Mouse (Mus musculus) T-helper 2 cell (primary cell): ENCODE data around the gene Sarm1.

Experiments
- in situ Hi-C: fragments of 300-600 bp; cut with MboI, MseI; formaldehyde crosslinking; loops from one replicate; pipeline ENCODE4 v1.15.1; 2025; ENCODE audit warnings: high pct_unique_total_duplicates

The Sarm1 gene

DNA sequence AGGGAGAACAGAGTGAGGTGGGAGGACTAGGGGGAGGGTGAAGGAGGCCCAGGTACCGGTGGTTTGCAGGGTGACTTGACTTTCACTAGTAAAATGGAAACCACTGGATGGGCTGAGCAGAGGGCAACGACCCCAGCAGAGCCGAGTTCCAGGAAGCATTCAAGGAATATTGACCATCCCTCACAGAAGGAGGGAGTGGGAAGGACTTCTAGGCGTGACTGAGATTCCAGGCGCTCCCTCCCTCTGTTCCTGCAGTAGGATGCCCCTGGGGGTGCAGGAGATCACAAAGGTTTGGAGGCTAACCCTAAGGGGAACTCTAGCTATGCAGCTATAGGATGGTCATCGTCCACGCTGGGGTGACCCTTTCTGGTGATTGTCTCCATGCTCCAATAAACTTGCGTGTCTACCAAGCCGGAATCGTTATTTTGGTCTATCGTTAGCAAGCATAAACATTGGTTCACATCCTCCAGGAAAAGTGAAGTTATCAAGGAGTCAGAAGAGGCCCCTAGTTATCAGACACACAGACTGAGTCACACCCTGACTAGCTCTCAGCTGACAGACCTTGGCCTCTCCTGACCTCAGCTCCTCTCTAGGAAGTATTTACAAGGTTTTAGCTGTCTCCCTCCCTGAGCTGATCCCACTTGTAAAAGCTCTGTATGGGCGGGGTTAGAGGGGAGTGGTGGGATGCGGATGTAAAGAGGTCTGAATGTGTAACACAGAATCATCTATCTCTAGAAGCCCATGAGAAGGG, 34.1 kb downstream of the Sarm1 start:
- in situ Hi-C loops = no loop called here

DNA sequence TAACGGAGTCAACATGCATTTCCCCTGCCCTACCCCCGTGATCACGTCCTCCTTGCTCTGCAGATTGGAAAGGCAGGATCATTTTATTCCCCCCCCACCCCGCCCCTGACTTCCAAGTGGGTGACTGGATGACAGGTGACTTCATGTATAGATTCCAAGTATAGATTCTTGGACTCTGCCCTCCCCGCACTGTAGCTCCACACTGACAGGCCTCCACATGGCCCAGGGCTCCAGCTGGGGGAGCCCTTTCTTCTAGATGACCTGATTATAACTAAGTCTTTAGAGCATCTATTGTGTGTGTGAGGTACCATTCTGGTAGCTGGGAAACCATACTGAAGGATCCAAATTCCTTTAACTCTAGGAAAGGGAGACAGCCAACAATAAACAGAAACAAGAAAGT, 34.9 kb downstream of the Sarm1 start:
- in situ Hi-C loops = no loop called here

DNA sequence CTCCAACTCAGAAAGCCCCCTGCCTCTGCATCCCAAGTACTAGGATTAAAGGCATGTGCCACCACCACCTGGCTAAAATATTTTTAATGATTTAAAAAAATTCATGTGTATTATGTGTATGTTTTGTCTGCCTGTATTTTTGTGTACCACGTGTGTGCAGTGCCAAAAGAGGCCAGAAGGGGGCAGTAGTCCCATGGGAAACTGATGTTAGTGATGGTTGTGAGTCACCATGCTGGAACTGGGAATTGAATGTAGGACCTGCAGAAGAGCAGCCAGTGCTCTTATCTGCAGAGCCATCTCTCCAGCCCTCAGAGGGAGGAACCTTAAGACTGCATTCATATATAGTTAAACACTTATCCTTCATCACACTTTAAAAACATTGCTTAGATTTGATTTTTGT, 35.7 kb downstream of the Sarm1 start:
- in situ Hi-C loops = no loop called here

DNA sequence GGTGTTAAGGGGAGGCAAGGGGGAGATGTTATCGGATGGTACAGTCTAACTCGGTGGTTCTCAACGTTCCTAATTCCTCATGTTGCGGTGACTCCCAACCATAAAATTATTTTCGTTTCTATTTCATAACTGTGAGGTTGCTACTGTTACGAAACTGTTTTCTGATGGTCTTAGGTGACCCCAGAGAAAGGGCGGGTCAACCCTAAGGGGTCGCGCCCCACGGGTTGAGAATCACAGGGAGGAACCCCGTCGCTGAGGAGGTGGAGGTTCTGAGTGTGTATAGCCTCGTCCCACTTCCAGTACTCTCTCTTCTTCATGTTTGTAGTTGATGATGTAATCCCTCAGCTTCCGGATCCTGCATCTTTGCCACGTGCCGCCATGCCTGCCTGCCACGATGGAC, 38.8 kb downstream of the Sarm1 start:
- in situ Hi-C loops = no loop called here

DNA sequence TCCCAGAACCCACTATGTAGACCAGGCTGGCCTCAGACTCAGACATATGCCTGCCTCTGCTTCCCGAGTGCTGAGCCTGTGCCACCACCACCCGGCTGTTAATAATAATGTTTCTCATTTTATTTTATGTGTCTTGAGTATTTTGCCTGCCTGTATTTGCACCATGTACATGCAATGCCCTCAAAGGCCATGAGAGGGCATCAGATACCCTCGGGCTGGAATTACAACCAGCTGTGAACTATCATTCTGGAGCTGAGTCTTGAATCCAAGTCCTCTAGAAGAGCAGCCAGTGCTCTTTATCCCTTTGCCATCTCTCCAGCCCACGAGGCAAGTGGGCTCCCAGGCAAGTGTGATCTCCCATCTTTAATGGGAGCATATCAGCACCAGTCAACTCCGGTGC, 42.2 kb downstream of the Sarm1 start:
- in situ Hi-C loops = no loop called here

DNA sequence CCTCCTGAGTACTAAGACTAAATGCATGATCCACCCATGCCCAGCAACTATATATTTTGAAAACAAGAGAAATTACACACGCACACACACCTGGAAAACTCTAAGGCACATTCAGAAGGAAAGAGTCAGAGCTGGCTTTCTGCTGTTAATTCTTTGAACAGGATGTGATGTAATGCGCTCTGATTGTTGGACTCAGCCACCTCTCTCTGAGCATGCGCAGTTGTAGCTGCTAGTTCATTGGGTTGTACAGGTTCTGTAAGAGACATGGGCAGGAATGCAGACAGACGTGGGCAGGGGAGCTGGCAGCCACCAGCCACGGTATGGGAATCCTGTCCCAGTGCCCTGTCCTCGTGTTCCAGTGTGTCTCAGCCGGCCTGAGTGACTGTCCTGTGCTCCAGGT, 43.3 kb downstream of the Sarm1 start:
- in situ Hi-C loops = no loop called here

DNA sequence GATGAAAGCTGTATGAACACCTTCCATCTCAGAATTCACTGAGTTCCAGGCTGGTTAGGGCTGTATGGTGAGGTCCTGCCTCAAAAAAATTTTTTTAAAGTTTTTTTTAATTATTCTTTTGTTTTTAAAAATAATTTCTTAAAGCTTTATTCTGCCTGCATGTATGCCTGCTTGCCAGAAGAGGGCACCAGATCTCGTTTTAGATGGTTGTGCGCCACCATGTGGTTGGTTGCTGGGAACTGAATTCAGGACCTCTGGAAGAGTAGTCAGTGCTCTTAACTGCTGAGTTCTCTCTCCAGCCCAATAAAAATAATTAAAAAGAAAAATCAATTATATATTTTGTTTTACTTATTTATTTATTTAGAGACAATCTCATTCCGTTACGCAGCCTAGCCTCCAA, 43.9 kb downstream of the Sarm1 start:
- in situ Hi-C loops = no loop called here

DNA sequence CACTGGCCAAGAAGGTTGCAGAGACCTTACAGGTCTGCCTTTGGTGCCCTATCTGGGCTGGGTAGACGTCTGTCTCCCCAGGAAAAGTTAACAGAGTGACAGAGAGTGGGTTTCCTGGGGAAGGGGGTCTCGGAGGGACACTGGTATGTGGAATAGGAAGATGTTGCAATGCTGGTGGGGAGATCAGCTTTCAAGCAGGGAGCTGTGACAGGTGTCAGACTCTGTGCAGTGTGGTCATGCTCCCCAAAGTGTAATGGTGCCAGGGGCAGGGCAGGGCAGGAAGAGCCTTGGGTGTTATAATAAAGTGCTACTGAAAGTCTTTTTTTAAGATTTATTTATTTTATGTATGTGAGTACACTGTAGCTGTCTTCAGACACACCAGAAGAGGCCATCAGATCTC, 47.2 kb downstream of the Sarm1 start:
- in situ Hi-C loops = no loop called here

DNA sequence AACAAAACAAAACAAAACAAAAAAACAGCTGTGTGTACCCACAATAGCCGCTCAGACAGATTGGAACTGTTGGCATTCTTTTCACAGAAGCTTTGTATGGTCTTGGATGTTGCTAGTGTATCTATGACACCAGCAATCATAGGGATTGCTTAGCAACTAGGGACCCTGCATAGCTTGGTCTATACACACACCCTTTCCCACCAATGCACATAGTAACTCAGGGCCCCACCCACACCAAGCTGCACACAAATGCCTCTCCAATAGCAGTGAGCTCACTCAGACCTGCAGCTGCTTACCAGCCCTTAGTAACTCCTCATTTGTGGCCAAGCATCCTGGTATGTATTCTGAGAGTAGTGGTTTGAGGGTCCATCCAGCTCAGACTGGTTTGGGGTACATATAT, 49.3 kb downstream of the Sarm1 start:
- in situ Hi-C loops = no loop called here

DNA sequence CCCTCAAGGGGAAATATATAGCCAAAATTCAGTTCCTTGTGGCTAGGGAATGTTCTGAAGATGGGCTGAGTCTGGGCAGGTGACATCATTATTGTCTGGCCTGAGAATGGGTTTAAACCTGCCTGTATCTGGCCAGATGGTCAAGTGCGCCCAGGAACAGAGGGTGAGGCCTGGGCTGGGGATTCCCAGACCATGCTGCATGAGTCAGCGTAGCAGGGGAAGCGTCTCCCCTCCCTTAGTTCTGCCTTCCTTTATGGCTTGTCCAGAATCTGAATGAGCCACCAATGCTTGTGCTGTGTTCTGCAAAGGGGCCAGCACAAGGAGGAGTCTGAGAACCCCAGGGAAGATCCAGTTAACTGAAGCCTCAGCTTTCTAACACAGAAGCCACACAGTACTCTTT, 50.4 kb downstream of the Sarm1 start:
- in situ Hi-C loops = no loop called here

DNA sequence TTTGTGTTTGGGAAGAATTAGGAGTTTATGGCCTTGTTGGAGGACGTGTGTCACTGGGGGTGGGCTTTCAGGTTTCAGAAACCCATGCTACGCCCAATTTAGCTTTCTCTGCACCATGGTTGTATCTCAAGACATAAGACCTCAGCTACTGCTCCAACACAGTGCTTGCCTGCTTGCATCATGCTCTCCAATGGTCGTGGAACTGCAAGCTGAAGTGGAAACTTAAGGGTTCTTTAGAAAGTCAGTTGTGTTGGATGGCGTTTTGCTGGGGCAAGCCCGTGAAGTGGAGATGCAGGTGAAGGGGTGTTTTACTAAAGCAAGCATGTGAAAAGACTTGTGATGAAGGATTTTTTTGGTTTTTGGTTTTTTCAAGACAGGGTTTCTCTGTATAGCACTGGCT, 54.4 kb downstream of the Sarm1 start:
- in situ Hi-C loops = no loop called here

DNA sequence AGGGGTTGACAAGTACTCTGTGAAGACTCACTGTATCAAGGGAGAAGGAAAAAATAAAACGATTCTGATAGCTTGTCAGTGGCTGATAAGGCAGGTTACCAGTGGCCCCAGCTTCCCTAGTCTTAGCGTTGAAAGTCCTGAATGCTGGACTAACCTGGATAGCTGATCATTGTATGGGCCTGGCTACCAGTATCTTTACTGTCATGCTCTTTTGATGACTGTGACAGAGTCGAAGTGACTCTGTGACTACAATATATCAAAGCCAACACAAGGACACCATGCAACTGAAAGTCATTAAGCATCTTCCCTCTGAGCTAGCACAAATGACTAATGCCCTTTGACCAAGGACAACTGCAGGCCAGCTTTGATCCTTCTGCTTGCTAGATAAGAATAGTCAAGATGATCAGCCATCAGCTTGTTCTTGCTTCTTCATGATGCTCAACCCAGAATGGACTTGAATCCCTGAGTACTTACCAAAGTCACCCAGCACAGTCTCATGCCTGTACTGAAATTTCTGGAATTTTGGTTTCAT, 59.1 kb downstream of the Sarm1 start:
- in situ Hi-C loops = no loop called here

DNA sequence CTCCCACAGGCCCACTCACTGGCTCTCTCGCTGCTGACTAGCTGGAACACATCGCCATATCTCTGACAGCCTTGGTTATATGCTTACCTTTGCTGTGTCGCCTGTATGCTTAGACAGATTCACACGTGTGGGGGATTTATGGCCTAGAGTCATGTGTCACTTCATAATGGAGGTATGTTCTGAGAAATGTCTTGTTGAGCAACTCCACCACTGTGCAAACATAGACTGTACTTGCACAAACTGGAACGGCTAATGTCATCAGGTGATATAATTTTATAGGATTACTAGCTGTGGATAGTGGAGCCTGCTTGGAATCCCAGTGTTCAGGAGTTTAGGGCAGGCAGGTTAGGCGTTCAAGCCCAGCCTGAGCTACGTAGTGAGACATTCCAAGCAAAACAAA, 60.4 kb downstream of the Sarm1 start:
- in situ Hi-C loops = no loop called here

DNA sequence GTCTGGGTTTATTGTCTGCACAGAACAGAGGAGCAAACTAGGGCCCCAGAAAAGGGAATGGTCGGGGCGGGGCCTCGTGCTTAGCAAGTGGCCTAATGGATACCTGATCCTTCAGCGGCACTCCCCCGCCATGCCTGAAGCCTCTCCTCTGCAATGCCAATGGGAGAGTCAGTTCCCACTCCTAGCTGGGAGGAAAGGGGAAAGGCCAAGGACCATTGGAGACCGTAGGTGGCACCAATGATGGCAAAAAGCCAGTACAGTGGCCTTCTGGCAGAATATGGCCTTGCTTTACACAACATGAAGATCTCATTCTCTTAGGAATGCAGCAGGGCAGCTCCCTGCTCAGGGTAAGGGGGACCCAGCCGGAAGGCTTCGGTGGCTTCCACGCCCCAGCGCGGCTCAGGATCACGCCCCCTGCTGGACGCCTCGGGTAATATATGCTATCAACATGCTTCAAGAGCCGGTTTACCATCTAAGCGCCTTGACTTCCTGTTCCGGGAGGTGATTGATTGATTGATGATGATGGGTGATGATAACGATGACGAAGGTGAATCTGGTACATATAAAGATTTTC, 61.7 kb downstream of the Sarm1 start:
- in situ Hi-C loops = no loop called here

DNA sequence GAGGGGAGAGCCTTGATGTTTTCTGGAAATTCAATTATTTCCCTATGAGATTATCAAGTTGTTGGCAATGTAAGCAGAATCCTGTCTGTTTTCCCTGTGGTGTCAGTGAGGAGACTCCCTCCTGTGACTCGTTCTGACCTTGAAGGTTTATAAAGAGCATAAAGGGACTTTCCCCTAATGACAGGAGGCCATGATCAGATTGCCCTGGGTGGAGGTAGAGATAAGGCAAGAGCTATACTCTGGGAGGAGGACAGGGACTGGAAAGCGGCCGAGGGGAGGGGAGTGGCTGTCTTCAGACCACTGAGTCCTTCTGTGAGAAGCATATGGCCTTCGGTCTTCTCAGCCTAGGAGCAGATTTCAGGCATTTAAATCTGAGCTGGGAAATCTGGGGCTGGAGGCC, 63.5 kb downstream of the Sarm1 start:
- in situ Hi-C loops = no loop called here

DNA sequence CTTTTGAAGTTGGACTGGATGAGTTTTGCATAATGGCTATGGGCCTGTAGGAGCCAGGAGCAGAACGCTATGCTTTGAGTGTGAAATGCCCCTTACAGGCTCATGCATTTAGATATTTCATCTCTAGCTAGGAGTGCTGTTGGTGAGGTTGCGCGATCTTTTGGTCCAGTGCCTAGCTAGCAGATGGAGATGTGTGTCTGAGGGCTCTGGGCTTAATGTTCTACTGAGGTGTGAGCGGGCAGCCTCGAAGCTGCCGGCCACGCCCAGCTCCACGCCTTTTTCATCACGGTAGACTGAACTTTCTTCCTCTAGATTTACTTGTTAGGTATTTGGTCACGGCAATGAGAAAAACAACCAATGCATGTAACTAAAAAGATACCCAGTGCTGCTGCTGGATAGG, 66.4 kb downstream of the Sarm1 start:
- in situ Hi-C loops = no loop called here

DNA sequence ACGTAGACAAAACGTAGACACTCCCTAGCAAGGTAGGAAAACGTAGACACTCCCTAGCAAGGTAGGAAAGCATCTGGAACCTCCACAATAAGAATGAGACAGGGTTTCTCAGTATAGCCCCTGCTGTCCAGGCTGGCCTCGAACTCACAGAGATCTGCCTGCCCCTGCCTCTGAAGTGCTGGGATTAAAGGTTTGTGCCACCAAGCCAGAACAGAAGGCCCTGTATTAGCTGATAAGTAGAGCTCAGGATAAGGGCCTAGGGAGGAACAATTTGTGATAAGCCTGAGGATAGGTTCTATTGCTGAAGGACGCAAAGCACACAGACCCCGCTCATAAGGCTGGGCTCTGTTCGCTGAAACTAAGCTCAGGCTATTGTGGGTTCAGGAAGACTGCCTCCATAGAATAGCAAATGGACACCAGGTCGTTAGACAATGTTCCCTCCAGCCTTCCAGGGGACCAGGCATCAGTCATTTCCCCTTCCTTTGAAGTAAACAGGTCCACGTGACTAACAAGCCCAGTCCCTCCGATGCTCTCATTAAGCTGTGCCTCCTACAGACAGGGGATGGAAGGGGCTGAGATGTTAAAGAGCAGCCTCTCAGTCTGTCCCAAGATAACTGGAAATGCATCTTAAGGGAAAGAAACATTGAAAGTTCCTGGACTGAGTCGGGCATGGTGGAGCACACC, 67.2 kb downstream of the Sarm1 start:
- in situ Hi-C loops = no loop called here

DNA sequence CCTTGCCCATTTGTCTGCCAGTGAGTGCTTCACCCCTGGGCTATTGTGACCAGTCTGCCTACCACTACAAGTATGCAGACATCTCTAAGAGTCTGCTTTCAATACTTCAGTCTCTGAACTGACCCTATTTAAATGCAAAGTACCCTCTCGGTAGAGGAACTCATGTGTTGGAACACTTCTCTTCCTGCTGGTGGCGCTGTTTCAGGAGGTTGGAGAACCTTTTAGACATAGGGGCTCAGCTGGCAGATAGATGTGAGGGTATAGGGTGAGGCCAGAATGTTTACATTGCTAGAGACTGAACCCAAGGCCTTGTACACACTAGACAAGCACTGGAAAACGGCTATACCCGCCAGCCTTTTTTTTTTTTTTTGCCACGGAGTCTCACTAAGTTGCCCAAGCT, 69.2 kb downstream of the Sarm1 start:
- in situ Hi-C loops = no loop called here

DNA sequence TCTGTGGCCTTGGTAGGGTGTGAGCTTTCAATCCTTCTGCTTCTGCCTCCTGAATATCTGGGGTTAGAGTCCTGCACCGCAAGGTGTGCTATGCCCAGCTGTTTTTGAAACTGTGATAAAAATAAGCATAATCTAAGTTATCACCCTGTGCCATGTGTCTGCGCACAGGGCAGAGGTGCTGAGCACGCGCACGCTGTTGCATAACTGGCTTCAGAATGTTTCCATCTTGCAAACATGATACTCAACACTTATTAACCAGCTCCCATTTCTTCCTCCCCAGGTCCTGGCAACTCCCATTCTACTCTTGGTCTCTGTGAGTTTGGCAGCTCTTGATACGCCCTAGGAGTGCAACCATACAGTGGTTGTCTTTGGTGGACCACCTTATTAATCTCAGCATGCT, 69.9 kb downstream of the Sarm1 start:
- in situ Hi-C loops = no loop called here

DNA sequence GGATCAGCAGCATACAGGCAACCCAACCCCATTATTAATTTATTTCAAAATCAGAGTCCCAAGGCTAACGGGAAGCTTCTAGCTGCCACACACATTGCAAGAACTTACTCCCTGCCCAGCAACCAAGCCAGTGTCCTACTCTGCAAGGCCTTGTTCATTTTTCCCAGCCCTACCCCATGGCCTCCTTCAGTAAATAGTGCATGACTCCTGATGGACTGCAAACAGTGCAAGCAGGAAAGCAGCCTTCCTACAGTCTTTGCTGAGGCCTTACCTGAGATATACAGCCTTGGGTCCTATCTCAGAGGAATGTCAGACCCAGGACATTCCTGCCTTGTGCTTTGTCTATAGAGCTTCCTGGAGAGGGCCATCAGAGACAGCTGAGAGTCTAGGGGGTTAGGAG, 72.0 kb downstream of the Sarm1 start:
- in situ Hi-C loops = no loop called here

DNA sequence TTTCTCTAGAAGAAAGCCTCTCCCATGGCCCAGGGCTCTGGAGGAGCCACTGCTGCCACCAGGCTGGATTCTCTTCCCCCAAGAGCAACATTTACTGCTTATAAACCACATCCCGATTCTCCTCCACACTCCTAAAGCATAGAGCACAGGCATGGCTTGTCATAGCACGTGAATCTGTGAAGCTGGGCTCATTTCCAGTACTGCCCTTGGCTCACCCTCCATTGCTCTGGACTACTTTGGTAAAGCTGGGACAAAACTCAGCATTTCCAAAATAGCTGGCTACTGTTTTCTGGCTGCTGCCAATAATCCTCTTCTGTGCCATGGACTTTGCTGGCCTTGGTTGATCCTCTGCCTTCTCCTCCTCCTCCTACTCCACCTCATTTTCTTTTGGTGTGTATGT, 73.2 kb downstream of the Sarm1 start:
- in situ Hi-C loops = no loop called here
